Mouse (Mus musculus): Measurements from ENCODE around the gene 4931422A03Rik.

DNA sequence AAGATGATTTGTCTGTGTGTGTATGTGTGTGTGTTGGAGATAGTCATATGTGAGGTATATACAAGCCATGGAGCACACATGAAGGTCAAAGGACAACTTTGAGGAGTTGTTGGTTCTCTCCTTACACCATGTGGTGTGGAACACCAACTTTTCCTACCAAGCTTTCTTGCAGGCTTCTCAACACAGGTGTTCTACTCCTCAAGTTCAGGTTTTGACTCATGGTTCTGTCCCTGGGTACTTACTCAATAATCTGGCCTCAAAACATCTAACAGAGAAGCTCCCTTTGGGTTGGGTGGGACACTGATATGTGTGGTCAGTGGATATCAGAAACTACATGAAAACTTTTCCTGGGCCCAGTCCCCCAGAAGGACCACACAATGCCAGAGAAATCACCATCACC is 89.2 kb downstream of the 4931422A03Rik start:
- TF ChIP-seq CTCF (IDR thresholded peaks at IDR 0.05; ENCODE audit: insufficient read depth, low read depth, low read length) (no peak), POLR2A (IDR thresholded peaks at IDR 0.05; ENCODE audit: insufficient read depth, low read depth, low read length) (no peak)

All from olfactory bulb, adult 2 months (tissue).